In the genomic region with DNA sequence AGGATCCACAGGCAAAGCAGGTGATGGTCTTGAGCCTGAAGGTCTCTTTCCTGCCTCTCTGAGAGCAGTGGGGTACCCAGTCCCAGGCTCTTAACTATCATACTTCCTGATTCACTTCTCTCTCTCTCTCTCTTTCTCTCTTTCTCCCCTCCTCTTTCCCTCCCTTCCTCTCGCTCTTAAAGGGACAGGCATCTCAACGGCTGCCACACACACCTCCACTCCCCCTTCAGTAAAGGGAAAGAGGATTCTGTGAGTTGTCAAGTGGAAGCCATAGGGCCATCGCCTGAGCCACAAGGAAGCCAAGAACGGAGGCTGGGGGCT, we compare ENCODE assay signal across 8 mouse cellular contexts. TPM values are rescaled to one million over a fixed set of nuclear protein-coding genes. Genes with fewer than 3 reads are reported as not detected.
DNase-seq lines count a peak whose midpoint lies in the region; ATAC-seq and TF ChIP-seq lines count a peak whose summit lies in the region.

A gene (minus strand): TSS at position 151 of the 321 bp plus-strand sequence.

- H3K9me3 ChIP-seq in heart, embryonic 14.5 days (ENCODE audit: control insufficient read depth, low read length) = no peaks in the 10 kb centered on the region
- H3K9me3 ChIP-seq in liver, embryonic 16.5 days (replicated peaks; ENCODE audit: control insufficient read depth, low read length) = no peaks in the 10 kb centered on the region

- peaks cover 15 to 22% of the 10 kb centered on the region in 2 experiments for H3K4me1 ChIP-seq in heart, embryonic 14.5 days (ENCODE audit: control insufficient read depth in 2 of 2, insufficient read depth in 2 of 2, low read length in 2 of 2)
- H3K4me1 ChIP-seq in embryonic fibroblast, embryonic 13.5 days (ENCODE audit: control insufficient read depth, insufficient read depth, low read length) = no peaks in the 10 kb centered on the region
- peaks cover 13% of the 10 kb centered on the region for H3K4me1 ChIP-seq in liver, embryonic 16.5 days (ENCODE audit: control insufficient read depth, low read depth, low read length)
- H3K4me1 ChIP-seq in cerebellum, adult 2 months (ENCODE audit: control insufficient read depth, insufficient read depth, low read length) = 0 out of 2 replicates have a peak, but pooled peaks cover 5% of the 10 kb centered on the region

- H3K4me2 ChIP-seq in heart, embryonic 14.5 days (ENCODE audit: low read length) = peak within 1 kb of the TSS; percentile 60
- H3K4me2 ChIP-seq in liver, embryonic 16.5 days (ENCODE audit: low read depth, low read length) = peak within 1 kb of the TSS; percentile 39

- 15% methylated on average over 4 of the region's 4 CpGs for WGBS in heart, embryonic 14.5 days
- 17% methylated on average over 4 of the region's 4 CpGs for WGBS in liver, embryonic 16.5 days (ENCODE audit: insufficient replicate concordance)
- WGBS in cerebellum, adult 2 months = 45% methylated on average over 4 of the region's 4 CpGs

- TF ChIP-seq CTCF in embryonic fibroblast, embryonic 13.5 days (IDR thresholded peaks at IDR 0.05; ENCODE audit: borderline replicate concordance, insufficient read depth, low read length) = no peak
- TF ChIP-seq CTCF in cerebellum, adult 2 months (IDR thresholded peaks at IDR 0.05; ENCODE audit: borderline replicate concordance, insufficient read depth, low read depth, low read length) = no peak

- H3K9ac ChIP-seq in heart, embryonic 14.5 days (ENCODE audit: low read length) = peak within 1 kb of the TSS; percentile 52
- H3K9ac ChIP-seq in liver, embryonic 16.5 days (ENCODE audit: low read depth, low read length) = peak within 1 kb of the TSS; percentile 16; the same call in 1 of the 2 replicates

- H3K36me3 ChIP-seq in heart, embryonic 14.5 days (ENCODE audit: control insufficient read depth, insufficient read depth, low read length) = no peaks in the 10 kb centered on the region
- no peaks in the 10 kb centered on the region for H3K36me3 ChIP-seq in liver, embryonic 16.5 days (ENCODE audit: control insufficient read depth, insufficient read depth)

- H3K27me3 ChIP-seq in heart, embryonic 14.5 days (ENCODE audit: control insufficient read depth, insufficient read depth, low read length) = no peaks in the 10 kb centered on the region
- no peaks in the 10 kb centered on the region for H3K27me3 ChIP-seq in liver, embryonic 16.5 days (ENCODE audit: control insufficient read depth, insufficient read depth, low read depth, low read length)
- no peaks in the 10 kb centered on the region for H3K27me3 ChIP-seq in cerebellum, adult 2 months (ENCODE audit: control insufficient read depth, insufficient read depth, low read length)

- H3K27ac ChIP-seq in heart, embryonic 14.5 days (replicated peaks in 1 of 2; ENCODE audit: control insufficient read depth in 1 of 2, insufficient read depth in 1 of 2, low read depth in 2 of 2, low read length in 2 of 2) = peak within 1 kb of the TSS; percentile 12 to 35; a peak in 2 of 4 replicates
- H3K27ac ChIP-seq in embryonic fibroblast, embryonic 13.5 days (ENCODE audit: insufficient read depth, low read length) = no peak within 1 kb of the TSS
- H3K27ac ChIP-seq in liver, embryonic 16.5 days (ENCODE audit: low read length) = peak within 1 kb of the TSS; percentile 17; the same call in 1 of the 2 replicates
- no peak within 1 kb of the TSS for H3K27ac ChIP-seq in cerebellum, adult 2 months (ENCODE audit: insufficient read depth, low read length)

- TF ChIP-seq POLR2A in embryonic fibroblast, embryonic 13.5 days (IDR thresholded peaks at IDR 0.05; ENCODE audit: low read depth, low read length) = peak; percentile 58
- no peak for TF ChIP-seq POLR2A in cerebellum, adult 2 months (IDR thresholded peaks at IDR 0.05; ENCODE audit: borderline replicate concordance, insufficient read depth, low read length)

- no peak for ATAC-seq in heart, embryonic 14.5 days (ENCODE audit: insufficient number of reproducible peaks, insufficient read depth, low FRiP score, low read depth)
- no peak for ATAC-seq in liver, embryonic 16.5 days (ENCODE audit: low read depth)

- DNase-seq in heart, adult 18-20 months = no peak
- peak; percentile 50 for DNase-seq in CD4-positive, CD25-positive, alpha-beta regulatory T cell, adult 2 months (ENCODE audit: low read depth, low spot score)
- no peak for DNase-seq in cerebellum, adult 2 months
- no peak for DNase-seq in right cerebral cortex, postnatal 25 days
- no peak for DNase-seq in gastrocnemius, adult 18-20 months (ENCODE audit: low spot score)

- peak within 1 kb of the TSS; percentile 38 to 48 for H3K4me3 ChIP-seq in heart, embryonic 14.5 days (ENCODE audit: control insufficient read depth in 1 of 2, insufficient read depth in 1 of 2, low read depth in 1 of 2, low read length in 2 of 2)
- H3K4me3 ChIP-seq in embryonic fibroblast, embryonic 13.5 days (ENCODE audit: insufficient read depth, low read length) = peak within 1 kb of the TSS; percentile 62
- peak within 1 kb of the TSS; percentile 46 for H3K4me3 ChIP-seq in liver, embryonic 16.5 days (ENCODE audit: low read depth, low read length)
- no peak within 1 kb of the TSS for H3K4me3 ChIP-seq in cerebellum, adult 2 months (replicated peaks; ENCODE audit: insufficient read depth, low read depth, low read length)

RNA-seq across cellular contexts. Expression of the gene that starts here (rescaled TPM):
- polyA plus RNA-seq in heart, embryonic 14.5 days (2014; fragmentation: Nextera tagmentation; extraction: Ambion mirVana) = 2.3 and 2.6 TPM in 2 replicates
- 1 to 10 TPM; 1.5 to 2.6 TPM for total RNA-seq in heart, adult 18-20 months (2021)
- polyA plus RNA-seq in embryonic fibroblast, embryonic 13.5 days (2011; ENCODE audit: insufficient read length, low read depth, missing spikeins) = 14.6 and 16.2 TPM in 2 replicates
- polyA plus RNA-seq in liver, embryonic 16.5 days (2015; fragmentation: Nextera tagmentation; extraction: Ambion mirVana) = 9.2 and 10.2 TPM in 2 replicates
- 1.5 and 1.8 TPM in 2 replicates for polyA plus RNA-seq in cerebellum, adult 2 months (2012; rRNA removed)
- under 1 TPM; 0.48 to 0.81 TPM for total RNA-seq in gastrocnemius, adult 18-20 months (2021)

Comparison
In these comparisons a context has a peak if more than half of its experiments do, and no peak if none do; other contexts are left out.
1. H3K27ac ChIP-seq: peak in heart, embryonic 14.5 days (2 of 2) and liver, embryonic 16.5 days (single experiment); none in embryonic fibroblast, embryonic 13.5 days (single experiment) and cerebellum, adult 2 months (single experiment).